Mouse (Mus musculus): Measurements from ENCODE around the gene Nat8.
"Not testable (repeated sequence)": the region's sequence is repeated elsewhere in the genome, so short reads cannot be mapped to it uniquely, and the experiment has no call there.

GRCm38 (mm10) chr6:85809784-85810183, 22.1 kb downstream of the Nat8 start:
- not testable (repeated sequence) for TF ChIP-seq CTCF (conservative IDR thresholded peaks at IDR 0.05; ENCODE audit: low read length); NANOG (IDR thresholded peaks at IDR 0.05; ENCODE audit: borderline replicate concordance, low read length)
